Mouse (Mus musculus): ENCODE measurements around the gene Lyrm4. TPM values are rescaled to one million over a fixed set of nuclear protein-coding genes. Genes with fewer than 3 reads are reported as not detected.
"Not testable (repeated sequence)": the region's sequence is repeated elsewhere in the genome, so short reads cannot be mapped to it uniquely, and the experiment has no call there.

Lyrm4 gene
- total and polyA plus RNA-seq, 3 experiments = 5.1 to 12.2 (median 10.6) TPM

DNA sequence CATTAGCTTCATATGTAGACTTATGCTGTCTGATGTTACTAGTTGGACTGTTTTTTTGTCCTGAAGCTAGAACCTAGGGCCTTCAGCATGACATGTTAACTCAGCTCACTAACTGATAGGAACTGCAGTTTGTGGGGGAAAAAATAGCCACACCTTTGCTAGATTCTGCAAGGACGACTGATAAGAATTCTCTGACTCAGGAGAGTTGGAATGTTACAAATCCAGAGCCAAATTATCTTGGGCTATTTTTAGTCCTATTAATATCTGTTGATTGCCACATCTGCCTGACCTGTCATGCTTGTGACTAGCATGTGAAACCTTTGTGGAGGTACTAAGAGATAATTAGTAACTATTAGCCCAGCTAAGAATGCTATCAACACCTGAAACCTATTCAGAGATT is 116.5 kb downstream of the Lyrm4 start:
- Histone ChIP-seq H3K79me2 (replicated peaks; ENCODE audit: control insufficient read depth, insufficient read depth, low read length) (no peaks in the 10 kb centered on the region), H3K36me3 (ENCODE audit: control insufficient read depth, insufficient read depth, low read length) (no peaks in the 10 kb centered on the region; the same call in 1 of the 2 replicates), H3K9ac (ENCODE audit: low read depth, low read length) (no peak overlapping the region), H3K4me1 (ENCODE audit: control insufficient read depth, insufficient read depth, low read length) (peaks cover 4% of the 10 kb centered on the region; the same call in 1 of the 2 replicates), H3K27ac (no peak overlapping the region; the same call in 1 of the 2 replicates), H3K27me3 (ENCODE audit: control insufficient read depth, insufficient read depth, low read length) (no peaks in the 10 kb centered on the region), H3K4me3 (no peak overlapping the region)
- DNase-seq = no peak
- TF ChIP-seq EP300 (IDR thresholded peaks at IDR 0.05; ENCODE audit: insufficient read depth, low read depth, low read length) (no peak), CTCF (IDR thresholded peaks at IDR 0.05) (no peak), POLR2A (IDR thresholded peaks at IDR 0.05; ENCODE audit: insufficient read depth, low read depth, low read length) (no peak)
- intact Hi-C loops (cut with DNase I) = no loop called here
- WGBS = 22% methylated on average over 1 of the region's 1 CpGs

GRCm38 (mm10) chr13:35997606-35998005 is 119.7 kb downstream of the Lyrm4 start:
- Histone ChIP-seq H3K36me3 (ENCODE audit: control insufficient read depth, insufficient read depth, low read length) (peaks cover 5% of the 10 kb centered on the region), H3K79me2 (replicated peaks; ENCODE audit: control insufficient read depth, insufficient read depth, low read length) (no peaks in the 10 kb centered on the region), H3K9ac (ENCODE audit: low read depth, low read length) (no peak overlapping the region), H3K27me3 (ENCODE audit: control insufficient read depth, insufficient read depth, low read length) (no peaks in the 10 kb centered on the region), H3K27ac (peak overlapping the region; percentile 63), H3K4me1 (ENCODE audit: control insufficient read depth, insufficient read depth, low read length) (peaks cover 18% of the 10 kb centered on the region), H3K4me3 (no peak overlapping the region)
- 70% methylated on average over 4 of the region's 4 CpGs for WGBS
- TF ChIP-seq EP300 (IDR thresholded peaks at IDR 0.05; ENCODE audit: insufficient read depth, low read depth, low read length) (peak; percentile 82; the same call in 1 of the 2 replicates), CTCF (IDR thresholded peaks at IDR 0.05) (no peak)
- peak; percentile 38 to 59 for DNase-seq
- intact Hi-C loops (cut with DNase I) = no loop called here

GRCm38 (mm10) chr13:35995696-35996426 is 121.5 kb downstream of the Lyrm4 start:
- H3K9ac ChIP-seq (ENCODE audit: low read depth, low read length) = no peak overlapping the region
- H3K4me1 ChIP-seq (ENCODE audit: control insufficient read depth, insufficient read depth, low read length) = peaks cover 18% of the 10 kb centered on the region
- 51% methylated on average over 2 of the region's 2 CpGs for WGBS
- no peak overlapping the region; the same call in 1 of the 2 replicates for H3K27ac ChIP-seq
- DNase-seq = no peak
- TF ChIP-seq EP300 (IDR thresholded peaks at IDR 0.05; ENCODE audit: insufficient read depth, low read depth, low read length) (no peak), POLR2A (IDR thresholded peaks at IDR 0.05; ENCODE audit: insufficient read depth, low read depth, low read length) (no peak)
- intact Hi-C loops (cut with DNase I) = no loop called here
- H3K4me3 ChIP-seq = no peak overlapping the region
- peaks cover 5% of the 10 kb centered on the region for H3K36me3 ChIP-seq (ENCODE audit: control insufficient read depth, insufficient read depth, low read length)
- H3K27me3 ChIP-seq (ENCODE audit: control insufficient read depth, insufficient read depth, low read length) = no peaks in the 10 kb centered on the region
- H3K79me2 ChIP-seq (replicated peaks; ENCODE audit: control insufficient read depth, insufficient read depth, low read length) = no peaks in the 10 kb centered on the region

DNA sequence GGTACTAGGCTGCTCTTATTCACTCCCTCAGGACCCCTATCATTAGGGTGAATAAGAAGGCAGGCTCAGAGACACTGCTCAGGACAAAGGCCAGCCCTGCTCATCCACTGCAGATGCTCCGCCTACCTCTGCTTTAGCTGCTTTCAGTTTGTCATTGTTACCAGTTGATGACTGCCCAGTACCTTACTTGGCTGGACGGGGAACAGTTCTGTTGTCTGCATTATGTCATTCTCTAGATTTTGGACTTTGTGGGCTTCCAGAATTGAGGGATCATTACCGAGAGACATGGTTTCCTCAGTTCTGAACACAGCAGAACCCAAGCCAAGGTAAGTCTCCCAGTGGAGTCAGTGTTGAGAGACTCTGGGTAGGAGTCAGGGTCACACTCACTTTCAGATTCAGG is 122.1 kb downstream of the Lyrm4 start:
- 68% methylated on average over 3 of the region's 3 CpGs for WGBS
- intact Hi-C loops (cut with DNase I) = no loop called here
- H3K36me3 ChIP-seq (ENCODE audit: control insufficient read depth, insufficient read depth, low read length) = peaks cover 5% of the 10 kb centered on the region

DNA sequence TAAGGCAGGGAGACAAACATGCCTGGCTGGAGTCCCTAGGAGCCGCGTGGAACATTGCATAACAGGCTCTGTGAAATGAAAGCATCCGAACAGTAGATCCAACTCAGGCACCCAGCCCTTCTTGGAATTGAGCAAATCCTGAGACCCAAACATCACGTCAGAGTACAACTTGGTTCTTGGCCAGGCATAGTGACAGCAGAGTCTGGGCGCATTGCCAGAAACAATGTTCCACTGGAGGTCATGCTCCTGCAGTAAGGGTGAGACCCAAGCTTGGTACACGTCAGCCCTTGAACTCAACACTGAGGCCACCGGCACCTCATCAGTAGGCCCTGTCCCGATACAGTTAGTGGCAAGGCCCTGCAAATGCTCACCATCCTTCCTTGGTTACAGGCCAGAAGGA is 123.3 kb downstream of the Lyrm4 start:
- TF ChIP-seq EP300 (IDR thresholded peaks at IDR 0.05; ENCODE audit: insufficient read depth, low read depth, low read length) (peak; percentile 92), POLR2A (IDR thresholded peaks at IDR 0.05; ENCODE audit: insufficient read depth, low read depth, low read length) (no peak), CTCF (IDR thresholded peaks at IDR 0.05) (no peak)
- H3K27ac ChIP-seq = peak overlapping the region; percentile 63
- H3K4me3 ChIP-seq = no peak overlapping the region
- DNase-seq = peak; percentile 81 to 86
- WGBS = 13% methylated on average over 8 of the region's 8 CpGs
- intact Hi-C loops (cut with DNase I) = no loop called here
- no peaks in the 10 kb centered on the region for H3K79me2 ChIP-seq (replicated peaks; ENCODE audit: control insufficient read depth, insufficient read depth, low read length)
- peaks cover 18% of the 10 kb centered on the region for H3K4me1 ChIP-seq (ENCODE audit: control insufficient read depth, insufficient read depth, low read length)
- H3K9ac ChIP-seq (ENCODE audit: low read depth, low read length) = no peak overlapping the region
- no peaks in the 10 kb centered on the region for H3K27me3 ChIP-seq (ENCODE audit: control insufficient read depth, insufficient read depth, low read length)
- peaks cover 5% of the 10 kb centered on the region for H3K36me3 ChIP-seq (ENCODE audit: control insufficient read depth, insufficient read depth, low read length)

More for the DNA sequence above, 122.1 kb downstream of the Lyrm4 start:
- Histone ChIP-seq H3K4me3 (no peak overlapping the region), H3K27me3 (ENCODE audit: control insufficient read depth, insufficient read depth, low read length) (no peaks in the 10 kb centered on the region), H3K79me2 (replicated peaks; ENCODE audit: control insufficient read depth, insufficient read depth, low read length) (no peaks in the 10 kb centered on the region), H3K4me1 (ENCODE audit: control insufficient read depth, insufficient read depth, low read length) (peaks cover 18% of the 10 kb centered on the region), H3K27ac (peak overlapping the region; percentile 47; the same call in 1 of the 2 replicates), H3K9ac (ENCODE audit: low read depth, low read length) (no peak overlapping the region)
- no peak for DNase-seq
- TF ChIP-seq EP300 (IDR thresholded peaks at IDR 0.05; ENCODE audit: insufficient read depth, low read depth, low read length) = no peak
- TF ChIP-seq POLR2A (IDR thresholded peaks at IDR 0.05; ENCODE audit: insufficient read depth, low read depth, low read length) = no peak
- TF ChIP-seq CTCF (IDR thresholded peaks at IDR 0.05) = no peak

- H3K27me3 ChIP-seq (ENCODE audit: control insufficient read depth, insufficient read depth, low read length); H3K36me3 ChIP-seq (ENCODE audit: control insufficient read depth, insufficient read depth, low read length); DNase-seq; H3K9ac ChIP-seq (ENCODE audit: low read depth, low read length); H3K79me2 ChIP-seq (replicated peaks; ENCODE audit: control insufficient read depth, insufficient read depth, low read length); intact Hi-C loops (cut with DNase I); H3K4me3 ChIP-seq; H3K27ac ChIP-seq: not testable (repeated sequence)
- WGBS = 97% methylated on average over 19 of the region's 21 CpGs
- H3K4me1 ChIP-seq (ENCODE audit: control insufficient read depth, insufficient read depth, low read length) = peaks cover 16% of the 10 kb centered on the region
Measured at GRCm38 (mm10) chr13:35991185-35991584, 126.1 kb downstream of the Lyrm4 start.
